Mouse (Mus musculus) C2C12 (cell line): ENCODE results near the gene Gm21985. TPM values are rescaled to one million over a fixed set of nuclear protein-coding genes. Genes with fewer than 3 reads are reported as not detected.

Experiments
- H3K27me3 ChIP-seq: one replicate; pipeline ENCODE4 v1.6.1; 2011; ENCODE audit not compliant: control insufficient read depth, insufficient read depth, insufficient read length
- H3K36me3 ChIP-seq: one replicate; pipeline ENCODE4 v1.6.1; 2011; ENCODE audit not compliant: control insufficient read depth, insufficient read depth
- H3K4me3 ChIP-seq: one replicate; pipeline ENCODE4 v1.5.1; 2011; ENCODE audit warnings: mild to moderate bottlenecking, control low read depth; ENCODE audit not compliant: poor library complexity, insufficient read depth, severe bottlenecking
- H3K79me2 ChIP-seq: one replicate; pipeline ENCODE4 v1.6.1; 2011; ENCODE audit not compliant: control insufficient read depth, insufficient read depth
- H3K79me3 ChIP-seq: one replicate; pipeline ENCODE4 v1.6.1; 2011; ENCODE audit warnings: low read depth, control low read depth
- H3ac ChIP-seq: one replicate; pipeline ENCODE3; 2011; ENCODE audit warnings: low read depth; ENCODE audit not compliant: control insufficient read depth, insufficient read length
- CEBPB ChIP-seq: IDR thresholded peaks from one replicate; pipeline ENCODE4 v1.6.1; 2011; ENCODE audit warnings: low read depth, mild to moderate bottlenecking, control low read depth, moderate library complexity
- CTCF ChIP-seq: IDR thresholded peaks from one replicate; pipeline ENCODE4 v1.5.1; 2011; ENCODE audit not compliant: control insufficient read depth, insufficient read depth, insufficient read length
- FOSL1 ChIP-seq: IDR thresholded peaks from one replicate; pipeline ENCODE4 v1.8.0; 2011; ENCODE audit warnings: mild to moderate bottlenecking, low read length; ENCODE audit not compliant: poor library complexity, insufficient read depth, severe bottlenecking
- MAX ChIP-seq: IDR thresholded peaks from one replicate; pipeline ENCODE4 v1.6.1; 2011; ENCODE audit warnings: mild to moderate bottlenecking, control low read depth
- MYOD1 ChIP-seq: IDR thresholded peaks from one replicate; pipeline ENCODE4 v1.6.1; 2011; ENCODE audit warnings: low read depth; ENCODE audit not compliant: control insufficient read depth, insufficient read length
- MYOG ChIP-seq: IDR thresholded peaks from one replicate; pipeline ENCODE4 v1.6.1; 2011; ENCODE audit not compliant: control insufficient read depth, insufficient read length; ENCODE audit errors: extremely low read depth
- USF1 ChIP-seq: IDR thresholded peaks from one replicate; pipeline ENCODE4 v1.6.1; 2011; ENCODE audit warnings: low read depth, mild to moderate bottlenecking, control low read depth, moderate library complexity
- polyA plus RNA-seq: library from polyadenylated mRNA; unstranded; fragments of >200 nt; fragmentation: generic; extraction: Trizol; gene quantifications from one replicate; pipeline ENCODE4 v1.2.1, GENCODE M21; 2012; ENCODE audit warnings: missing spikeins

Gm21985 gene
- polyA plus RNA-seq, 1 experiment, result not detected

DNA sequence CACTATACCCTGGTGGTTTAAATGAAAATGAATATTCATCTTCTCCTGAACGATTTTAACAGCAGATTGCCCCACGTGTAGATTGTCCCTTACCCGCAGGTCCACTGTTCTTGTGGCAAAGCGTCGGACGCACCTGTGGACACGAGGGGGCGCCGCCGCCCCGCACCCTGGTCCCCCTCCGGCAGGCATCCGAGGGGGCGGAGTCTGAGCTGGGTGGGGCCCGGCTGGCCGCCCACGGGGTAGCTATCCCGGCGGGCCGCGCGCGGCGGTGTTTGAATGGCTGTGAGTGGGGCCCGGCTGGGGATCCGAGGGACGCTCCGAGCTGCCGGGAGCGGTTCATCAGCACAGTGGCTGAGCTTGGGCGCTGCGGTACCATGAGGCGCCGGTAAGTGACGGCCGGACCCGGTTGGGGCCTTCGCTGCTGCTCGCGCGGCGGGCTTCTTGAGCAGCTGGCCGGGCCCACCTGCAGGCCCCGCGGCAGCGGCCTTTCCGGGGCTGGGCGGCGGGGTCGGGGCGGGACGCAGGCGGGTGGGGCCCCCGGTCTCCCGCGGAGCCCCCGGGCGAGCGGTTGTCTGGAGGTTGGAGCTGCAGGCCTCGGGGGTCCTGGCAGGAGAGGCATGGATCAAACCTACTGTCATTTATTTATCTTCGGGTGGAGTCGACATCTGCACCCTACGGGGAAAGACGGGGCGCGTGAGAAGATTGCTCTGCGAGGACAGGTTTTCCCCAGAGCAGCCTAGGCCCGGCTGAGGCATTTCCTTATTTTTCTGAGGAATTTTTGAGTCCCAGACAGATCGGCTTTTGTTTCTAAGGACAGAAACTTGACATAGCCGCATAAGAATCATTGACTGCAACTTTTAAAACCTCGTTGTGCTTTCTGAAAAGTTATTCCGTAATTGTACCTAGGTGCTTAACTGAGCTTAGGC is 113.1 kb downstream of the Gm21985 start, which contains the start of gene Katnbl1:
TSS of gene Katnbl1 (plus strand) at position 239 of the 926 bp plus-strand sequence.
- TF ChIP-seq FOSL1 (no peak), MAX (peak; percentile 23), MYOD1 (no peak), CTCF (peak; percentile 97)
- peaks cover 45% of the 10 kb centered on the region for H3K79me3 ChIP-seq
- H3K27me3 ChIP-seq, result no peaks in the 10 kb centered on the region
- H3K4me3 ChIP-seq, result peak within 1 kb of the TSS; percentile 89
- peaks cover 51% of the 10 kb centered on the region for H3K79me2 ChIP-seq
- peak within 1 kb of the TSS; percentile 91 for H3ac ChIP-seq
- no peaks in the 10 kb centered on the region for H3K36me3 ChIP-seq

DNA sequence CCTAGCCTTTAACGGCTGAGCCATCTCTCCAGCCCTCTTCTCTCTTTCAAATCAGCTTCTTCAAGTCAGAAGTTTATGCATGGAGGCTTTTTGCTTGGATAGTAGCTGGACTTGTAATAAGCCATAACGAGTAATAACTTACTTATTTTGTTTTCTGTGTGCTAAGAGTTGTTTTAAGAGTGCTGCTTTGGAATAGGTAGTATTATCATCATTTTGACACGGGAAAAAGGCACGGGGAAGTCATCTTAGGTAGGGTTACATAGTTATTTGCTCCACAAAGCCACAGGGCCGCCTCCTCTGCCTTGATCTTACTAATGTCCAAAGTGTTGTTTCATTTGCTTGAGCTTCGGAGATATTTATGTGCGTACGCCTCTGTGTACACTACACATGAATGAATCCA is 114.0 kb downstream of the Gm21985 start:
- Histone ChIP-seq H3K4me3 (peak overlapping the region; percentile 89), H3ac (peak overlapping the region; percentile 59), H3K79me3 (peaks cover 53% of the 10 kb centered on the region), H3K27me3 (no peaks in the 10 kb centered on the region), H3K36me3 (no peaks in the 10 kb centered on the region), H3K79me2 (peaks cover 60% of the 10 kb centered on the region)
- TF ChIP-seq CTCF (no peak), USF1 (no peak), FOSL1 (no peak), CEBPB (no peak), MAX (no peak), MYOG (no peak), MYOD1 (no peak)

DNA sequence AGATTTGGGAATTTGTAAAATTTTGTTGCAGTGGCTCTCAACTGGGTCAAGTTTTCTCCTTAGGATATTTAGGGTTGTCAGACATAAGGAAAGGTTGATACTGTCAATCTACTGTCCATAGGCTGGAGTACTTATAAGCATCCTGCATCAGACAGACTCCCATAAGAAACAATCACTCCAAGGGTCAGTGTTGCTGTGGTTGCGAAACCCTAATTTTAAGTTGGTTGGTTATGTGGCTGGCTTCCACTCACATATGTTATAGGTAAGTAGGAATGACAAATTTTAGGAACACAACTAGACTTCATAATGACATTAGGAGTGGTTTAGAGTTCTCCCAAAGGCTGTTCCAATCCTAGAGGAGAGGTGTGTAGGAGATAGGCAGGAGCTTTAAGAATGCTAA is 115.1 kb downstream of the Gm21985 start:
- peak; percentile 57 for TF ChIP-seq CEBPB
- TF ChIP-seq MYOD1, result no peak
- no peak for TF ChIP-seq FOSL1
- no peak for TF ChIP-seq USF1
- no peak for TF ChIP-seq CTCF
- Histone ChIP-seq H3K4me3 (no peak overlapping the region), H3K79me2 (peaks cover 71% of the 10 kb centered on the region), H3K36me3 (no peaks in the 10 kb centered on the region), H3ac (no peak overlapping the region), H3K79me3 (peaks cover 63% of the 10 kb centered on the region), H3K27me3 (no peaks in the 10 kb centered on the region)

DNA sequence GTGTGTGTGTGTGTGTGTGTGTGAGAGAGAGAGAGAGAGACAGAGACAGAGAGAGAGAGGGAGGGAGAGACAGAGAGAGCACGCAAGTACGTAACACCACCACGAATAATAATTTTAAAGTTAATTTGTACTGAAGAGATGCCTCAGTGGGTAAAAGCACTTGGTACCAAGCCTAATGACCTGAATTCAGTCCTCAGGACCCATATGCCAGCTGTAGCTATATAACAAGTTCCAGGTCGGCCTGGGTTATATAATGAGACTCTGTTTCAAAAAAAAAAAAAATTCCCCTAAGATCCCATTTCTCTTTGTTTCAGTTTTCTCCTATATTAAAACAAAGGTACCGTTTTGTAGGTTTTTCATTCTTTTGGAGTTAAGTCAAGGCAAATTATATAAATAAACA is 124.7 kb downstream of the Gm21985 start:
- Histone ChIP-seq H3ac (no peak overlapping the region), H3K36me3 (no peaks in the 10 kb centered on the region), H3K79me3 (peaks cover 92% of the 10 kb centered on the region), H3K27me3 (no peaks in the 10 kb centered on the region), H3K79me2 (peaks cover 100% of the 10 kb centered on the region), H3K4me3 (no peak overlapping the region)
- TF ChIP-seq FOSL1 (no peak), CTCF (no peak), MYOD1 (no peak), MYOG (no peak)

DNA sequence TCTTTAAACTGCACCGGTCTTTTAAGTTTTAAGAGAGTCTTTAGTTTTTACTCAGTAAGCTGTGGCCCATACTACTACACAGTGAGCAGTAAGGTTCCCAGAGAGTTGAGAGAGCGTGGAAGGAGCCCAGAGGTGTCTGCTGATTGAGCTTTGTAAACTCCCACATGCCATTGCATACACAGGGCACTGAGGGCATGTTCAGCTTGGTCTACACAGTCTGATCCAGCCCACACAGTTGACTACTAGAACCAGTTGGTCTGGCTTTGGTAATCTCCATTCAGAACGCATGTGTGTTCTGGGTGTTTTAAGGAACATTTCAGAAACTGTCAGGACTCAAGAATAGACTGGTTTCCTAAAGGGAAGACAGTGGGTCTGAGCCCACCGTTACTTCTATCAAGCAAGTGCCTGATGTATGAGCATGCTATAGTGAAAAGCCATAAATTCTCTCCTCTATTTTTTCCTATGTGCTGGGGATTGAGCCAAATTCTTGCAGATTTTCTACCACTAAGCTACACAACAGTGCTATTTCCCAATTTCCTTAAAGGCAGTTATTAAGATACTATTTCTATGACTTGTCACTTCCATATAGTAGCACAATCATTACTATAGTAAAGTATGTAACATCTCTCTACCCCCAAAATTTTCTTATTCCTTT is 125.4 kb downstream of the Gm21985 start:
- H3K79me3 ChIP-seq, result peaks cover 92% of the 10 kb centered on the region
- H3K27me3 ChIP-seq, result no peaks in the 10 kb centered on the region
- H3ac ChIP-seq, result no peak overlapping the region
- TF ChIP-seq USF1, result no peak
- no peak for TF ChIP-seq CTCF
- TF ChIP-seq MYOD1, result no peak
- TF ChIP-seq FOSL1, result no peak
- TF ChIP-seq CEBPB, result no peak
- TF ChIP-seq MYOG, result no peak
- TF ChIP-seq MAX, result no peak
- H3K4me3 ChIP-seq, result no peak overlapping the region
- no peaks in the 10 kb centered on the region for H3K36me3 ChIP-seq
- peaks cover 100% of the 10 kb centered on the region for H3K79me2 ChIP-seq

DNA sequence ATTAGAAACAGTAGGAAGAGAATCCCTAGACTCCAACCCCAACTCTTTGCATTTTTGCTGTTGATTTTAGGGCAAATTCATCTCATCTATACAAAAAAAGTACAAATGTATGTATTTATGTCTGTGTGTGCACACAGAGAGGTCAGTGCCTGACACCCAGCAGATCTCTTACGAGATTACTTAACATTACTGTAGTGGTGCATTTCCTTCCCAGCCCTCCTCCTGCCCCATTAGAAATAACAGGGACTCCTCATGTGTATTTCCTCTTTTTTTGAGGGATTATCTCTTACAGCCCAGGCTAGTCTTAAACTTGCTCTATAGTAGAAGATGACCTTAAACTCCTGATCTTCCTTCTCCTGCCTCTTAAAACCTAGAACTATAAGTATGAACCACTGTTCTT is 126.6 kb downstream of the Gm21985 start:
- H3K4me3 ChIP-seq, result no peak overlapping the region
- no peak for TF ChIP-seq CTCF
- TF ChIP-seq MAX, result no peak
- no peak for TF ChIP-seq FOSL1
- TF ChIP-seq USF1, result no peak
- TF ChIP-seq MYOD1, result no peak
- no peak for TF ChIP-seq MYOG
- no peak for TF ChIP-seq CEBPB
- no peak overlapping the region for H3ac ChIP-seq
- H3K36me3 ChIP-seq, result no peaks in the 10 kb centered on the region
- H3K79me2 ChIP-seq, result peaks cover 100% of the 10 kb centered on the region
- H3K27me3 ChIP-seq, result no peaks in the 10 kb centered on the region
- peaks cover 92% of the 10 kb centered on the region for H3K79me3 ChIP-seq
